24 mouse cellular contexts compared by ENCODE assay signal in the genomic region with DNA sequence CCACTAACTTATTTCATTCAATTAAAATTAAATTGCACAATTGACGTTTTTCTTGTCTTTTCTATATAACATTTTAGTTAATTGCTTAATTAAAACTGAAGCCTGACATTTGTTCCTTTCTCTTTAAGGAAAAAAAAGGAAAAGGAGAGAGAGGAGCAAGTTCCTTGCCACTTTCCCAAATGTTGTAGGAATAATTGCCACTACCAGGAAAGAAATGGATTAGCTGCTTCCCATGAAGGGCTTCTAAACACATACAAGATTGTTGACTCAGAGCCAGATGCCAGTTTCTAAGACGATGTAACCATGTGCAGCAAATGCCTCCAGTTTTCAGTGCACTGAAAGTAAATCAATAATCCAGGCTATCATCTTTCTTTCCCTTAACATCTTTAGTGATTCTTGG.
"Had no signal": no experiment of that assay in that cellular context is flagged by ENCODE, and none has a peak within 500 bp of the region (broad histone marks: within the 10 kb centered on the region; RNA-seq: fewer than 3 reads in every experiment).

No protein-coding gene starts in this region.

- H3K4me2 ChIP-seq: kidney, embryonic 15.5 days; limb, embryonic 13.5 days; liver, embryonic 12.5 days; liver, embryonic 15.5 days; lung, embryonic 15.5 days; midbrain, embryonic 12.5 days; neural tube, embryonic 13.5 days had no signal

- H3K4me1 ChIP-seq: kidney, embryonic 15.5 days; limb, embryonic 10.5 days; limb, embryonic 13.5 days; liver, embryonic 12.5 days; liver, embryonic 15.5 days; lung, embryonic 15.5 days; midbrain, embryonic 12.5 days; neural tube, embryonic 13.5 days had no signal

- H3K4me3 ChIP-seq: kidney, embryonic 15.5 days; limb, embryonic 10.5 days; limb, embryonic 13.5 days; liver, embryonic 12.5 days; liver, embryonic 15.5 days; lung, embryonic 15.5 days; midbrain, embryonic 12.5 days; myocyte; neural tube, embryonic 13.5 days had no signal

- H3K9me3 ChIP-seq: kidney, embryonic 15.5 days; limb, embryonic 10.5 days; limb, embryonic 13.5 days; liver, embryonic 12.5 days; liver, embryonic 15.5 days; lung, embryonic 15.5 days; midbrain, embryonic 12.5 days; neural tube, embryonic 13.5 days had no signal

- DNase-seq: kidney, adult 8-10 months; kidney, postnatal 14 days; kidney, postnatal 4 days; liver; lung, adult 18-20 months; lung, postnatal 10 days; lung, postnatal 36 days; right cerebral cortex, adult 18-20 months; right cerebral cortex, postnatal 14 days; right cerebral cortex, postnatal 4 days; thymus, adult 2 months; thymus, postnatal 14 days; thymus, postnatal 4 days had no signal

- H3K27ac ChIP-seq: kidney, embryonic 15.5 days; limb, embryonic 10.5 days; limb, embryonic 13.5 days; liver, embryonic 12.5 days; liver, embryonic 15.5 days; lung, embryonic 15.5 days; midbrain, embryonic 12.5 days; neural tube, embryonic 13.5 days; stomach, postnatal 0 days had no signal

- ATAC-seq: liver, embryonic 12.5 days; midbrain, embryonic 16.5 days had no signal

- H3K27me3 ChIP-seq: kidney, embryonic 15.5 days; limb, embryonic 13.5 days; liver, embryonic 12.5 days; liver, embryonic 15.5 days; lung, embryonic 15.5 days; midbrain, embryonic 12.5 days; neural tube, embryonic 13.5 days had no signal

- H3K9ac ChIP-seq: kidney, embryonic 15.5 days; limb, embryonic 13.5 days; liver, embryonic 12.5 days; liver, embryonic 15.5 days; lung, embryonic 15.5 days; midbrain, embryonic 12.5 days; neural tube, embryonic 13.5 days had no signal

- H3K36me3 ChIP-seq: kidney, embryonic 15.5 days; limb, embryonic 10.5 days; limb, embryonic 13.5 days; liver, embryonic 12.5 days; liver, embryonic 15.5 days; lung, embryonic 15.5 days; midbrain, embryonic 12.5 days; neural tube, embryonic 13.5 days had no signal
